Mouse (Mus musculus) embryonic facial prominence, embryonic 11.5 days (tissue): Measurements from ENCODE around the gene Serp2. TPM values are rescaled to one million over a fixed set of nuclear protein-coding genes. Genes with fewer than 3 reads are reported as not detected.

Source experiments
- ATAC-seq: fragments of 200-750 bp; cut with Nextera tagmentation; replicated peaks from 2 replicates; pipeline ENCODE4 v1.8.0; 2017; ENCODE audit warnings: low read depth; ENCODE audit not compliant: insufficient number of reproducible peaks, low FRiP score, low TSS enrichment
- DNase-seq: peaks from one replicate; pipeline ENCODE4 v3.0.0-alpha.2; 2015; ENCODE audit warnings: low spot score
- H3K27ac ChIP-seq: fragments of 300-500 bp; sonication (generic); replicated peaks from 2 replicates; pipeline ENCODE4 v1.5.1; 2014; ENCODE audit warnings: mild to moderate bottlenecking, low read depth, low read length, control low read depth
- H3K27me3 ChIP-seq: fragments of 300-500 bp; sonication (generic); 2 replicates; pipeline ENCODE4 v1.6.1; 2014; ENCODE audit warnings: mild to moderate bottlenecking, low read length, moderate library complexity, mixed read lengths; ENCODE audit not compliant: control insufficient read depth, insufficient read depth
- H3K36me3 ChIP-seq: fragments of 300-500 bp; sonication (generic); replicated peaks from 2 replicates; pipeline ENCODE4 v1.6.1; 2014; ENCODE audit warnings: low read depth, mild to moderate bottlenecking, low read length, moderate library complexity, mixed read lengths; ENCODE audit not compliant: control insufficient read depth, insufficient read depth
- H3K4me1 ChIP-seq: fragments of 300-500 bp; sonication (generic); 2 replicates; pipeline ENCODE4 v1.6.1; 2014; ENCODE audit warnings: low read length, mixed read lengths; ENCODE audit not compliant: control insufficient read depth, insufficient read depth
- H3K4me2 ChIP-seq: fragments of 300-500 bp; sonication (generic); 2 replicates; pipeline ENCODE4 v1.6.1; 2014; ENCODE audit warnings: low read depth, mild to moderate bottlenecking, control low read depth, low read length, moderate library complexity
- H3K4me3 ChIP-seq: fragments of 300-500 bp; sonication (generic); 2 replicates; pipeline ENCODE4 v1.5.1; 2014; ENCODE audit warnings: low read depth, low read length, control low read depth
- H3K9ac ChIP-seq: fragments of 300-500 bp; sonication (generic); replicated peaks from 2 replicates; pipeline ENCODE4 v1.6.1; 2014; ENCODE audit warnings: mild to moderate bottlenecking, control low read depth, low read length
- H3K9me3 ChIP-seq: fragments of 300-500 bp; sonication (generic); replicated peaks from 2 replicates; pipeline ENCODE4 v1.6.1; 2016; ENCODE audit warnings: mild to moderate bottlenecking, low read length, inconsistent platforms, mixed read lengths; ENCODE audit not compliant: control insufficient read depth
- WGBS: fragments of 180-500 bp; shearing (Covaris S2); extraction: QIAGEN DNeasy Blood & Tissue Kit; methylation state at CpG from one replicate; pipeline ENCODE4 v1.1.7; 2014; 5-methylcytosine and 5-hydroxymethylcytosine counted together
- polyA plus RNA-seq: library from polyadenylated mRNA; unstranded; fragments of >200 nt; fragmentation: Nextera tagmentation; extraction: Ambion mirVana; gene quantifications from 2 replicates; pipeline ENCODE4 v1.2.1, GENCODE M21; 2014

The Serp2 gene
- polyA plus RNA-seq, 1 experiment from 2014 or later, result 23.7 TPM

GRCm38 (mm10) chr14:76514050-76514585, 42.6 kb downstream of the Serp2 start:
- no peak for DNase-seq
- no peak overlapping the region for H3K4me3 ChIP-seq
- H3K9me3 ChIP-seq, result no peaks in the 10 kb centered on the region
- H3K9ac ChIP-seq, result no peak overlapping the region
- no peaks in the 10 kb centered on the region for H3K27me3 ChIP-seq
- H3K4me1 ChIP-seq, result 0 out of 2 replicates have a peak, but pooled peaks cover 2% of the 10 kb centered on the region
- no peak for ATAC-seq
- no peak overlapping the region for H3K27ac ChIP-seq
- H3K4me2 ChIP-seq, result peak overlapping the region; percentile 16; the same call in 1 of the 2 replicates
- H3K36me3 ChIP-seq, result no peaks in the 10 kb centered on the region
- WGBS, result 25% methylated on average over 6 of the region's 6 CpGs

GRCm38 (mm10) chr14:76513395-76514049, 43.2 kb downstream of the Serp2 start:
- ATAC-seq (peak; percentile 36; the same call in 1 of the 2 replicates), DNase-seq (peak; percentile 78)
- Histone ChIP-seq H3K27ac (no peak overlapping the region; the same call in 1 of the 2 replicates), H3K9me3 (no peaks in the 10 kb centered on the region), H3K4me2 (peak overlapping the region; percentile 16), H3K4me3 (no peak overlapping the region), H3K4me1 (0 out of 2 replicates have a peak, but pooled peaks cover 2% of the 10 kb centered on the region), H3K27me3 (no peaks in the 10 kb centered on the region), H3K36me3 (no peaks in the 10 kb centered on the region), H3K9ac (0 out of 2 replicates have a peak overlapping the region, but pooled peaks have one; percentile 18)
- 17% methylated on average over 11 of the region's 11 CpGs for WGBS

- DNase-seq, result no peak
- WGBS, result 76% methylated on average over 7 of the region's 7 CpGs
Measured at GRCm38 (mm10) chr14:76511971-76512370, 44.7 kb downstream of the Serp2 start.

GRCm38 (mm10) chr14:76508701-76509100, 48.0 kb downstream of the Serp2 start:
- WGBS, result 74% methylated on average over 10 of the region's 10 CpGs
- ATAC-seq (no peak), DNase-seq (no peak)
- no peaks in the 10 kb centered on the region for H3K27me3 ChIP-seq
- H3K4me1 ChIP-seq, result 0 out of 2 replicates have a peak, but pooled peaks cover 4% of the 10 kb centered on the region
- H3K9ac ChIP-seq, result no peak overlapping the region
- H3K9me3 ChIP-seq, result no peaks in the 10 kb centered on the region
- no peak overlapping the region for H3K4me3 ChIP-seq
- H3K4me2 ChIP-seq, result no peak overlapping the region
- peaks cover 5% of the 10 kb centered on the region for H3K36me3 ChIP-seq
- no peak overlapping the region for H3K27ac ChIP-seq

More at GRCm38 (mm10) chr14:76511971-76512370, 44.7 kb downstream of the Serp2 start:
- Histone ChIP-seq H3K27ac (no peak overlapping the region), H3K4me1 (0 out of 2 replicates have a peak, but pooled peaks cover 2% of the 10 kb centered on the region), H3K4me3 (no peak overlapping the region), H3K27me3 (no peaks in the 10 kb centered on the region), H3K9me3 (no peaks in the 10 kb centered on the region), H3K9ac (no peak overlapping the region), H3K36me3 (peaks cover 2% of the 10 kb centered on the region), H3K4me2 (no peak overlapping the region)
- no peak for ATAC-seq

- Histone ChIP-seq H3K4me1 (0 out of 2 replicates have a peak, but pooled peaks cover 4% of the 10 kb centered on the region), H3K27ac (no peak overlapping the region), H3K4me3 (no peak overlapping the region), H3K9me3 (no peaks in the 10 kb centered on the region), H3K4me2 (no peak overlapping the region), H3K9ac (no peak overlapping the region), H3K36me3 (peaks cover 5% of the 10 kb centered on the region), H3K27me3 (no peaks in the 10 kb centered on the region)
- DNase-seq, result no peak
- WGBS, result 83% methylated on average over 9 of the region's 9 CpGs
- ATAC-seq, result no peak
Measured at GRCm38 (mm10) chr14:76507804-76508500, 48.7 kb downstream of the Serp2 start.

GRCm38 (mm10) chr14:76507357-76507756, 49.3 kb downstream of the Serp2 start:
- H3K36me3 ChIP-seq, result peaks cover 5% of the 10 kb centered on the region
- WGBS, result 87% methylated on average over 7 of the region's 7 CpGs
- no peak overlapping the region for H3K4me3 ChIP-seq
- H3K9me3 ChIP-seq, result no peaks in the 10 kb centered on the region
- no peak for DNase-seq
- 0 out of 2 replicates have a peak, but pooled peaks cover 2% of the 10 kb centered on the region for H3K4me1 ChIP-seq
- ATAC-seq, result no peak
- H3K9ac ChIP-seq, result no peak overlapping the region
- H3K4me2 ChIP-seq, result no peak overlapping the region
- H3K27me3 ChIP-seq, result no peaks in the 10 kb centered on the region
- no peak overlapping the region for H3K27ac ChIP-seq

GRCm38 (mm10) chr14:76506425-76507205, 50.1 kb downstream of the Serp2 start:
- Histone ChIP-seq H3K27me3 (no peaks in the 10 kb centered on the region), H3K36me3 (peaks cover 5% of the 10 kb centered on the region), H3K9ac (peak overlapping the region; percentile 99), H3K9me3 (no peaks in the 10 kb centered on the region), H3K27ac (peak overlapping the region; percentile 99), H3K4me2 (peak overlapping the region; percentile 85), H3K4me1 (0 out of 2 replicates have a peak, but pooled peaks cover 2% of the 10 kb centered on the region), H3K4me3 (peak overlapping the region; percentile 78)
- WGBS, result 46% methylated on average over 27 of the region's 27 CpGs
- ATAC-seq (no peak), DNase-seq (no peak)
